Mouse (Mus musculus) heart, adult 9 months (tissue): ENCODE results near the gene Map7d2.

ENCODE experiments used
- DNase-seq, 2 experiments: peaks; one replicate each; pipeline ENCODE4 v3.0.0; 2022; ENCODE audit warnings: low spot score in 2 of 2

Map7d2 gene

DNA sequence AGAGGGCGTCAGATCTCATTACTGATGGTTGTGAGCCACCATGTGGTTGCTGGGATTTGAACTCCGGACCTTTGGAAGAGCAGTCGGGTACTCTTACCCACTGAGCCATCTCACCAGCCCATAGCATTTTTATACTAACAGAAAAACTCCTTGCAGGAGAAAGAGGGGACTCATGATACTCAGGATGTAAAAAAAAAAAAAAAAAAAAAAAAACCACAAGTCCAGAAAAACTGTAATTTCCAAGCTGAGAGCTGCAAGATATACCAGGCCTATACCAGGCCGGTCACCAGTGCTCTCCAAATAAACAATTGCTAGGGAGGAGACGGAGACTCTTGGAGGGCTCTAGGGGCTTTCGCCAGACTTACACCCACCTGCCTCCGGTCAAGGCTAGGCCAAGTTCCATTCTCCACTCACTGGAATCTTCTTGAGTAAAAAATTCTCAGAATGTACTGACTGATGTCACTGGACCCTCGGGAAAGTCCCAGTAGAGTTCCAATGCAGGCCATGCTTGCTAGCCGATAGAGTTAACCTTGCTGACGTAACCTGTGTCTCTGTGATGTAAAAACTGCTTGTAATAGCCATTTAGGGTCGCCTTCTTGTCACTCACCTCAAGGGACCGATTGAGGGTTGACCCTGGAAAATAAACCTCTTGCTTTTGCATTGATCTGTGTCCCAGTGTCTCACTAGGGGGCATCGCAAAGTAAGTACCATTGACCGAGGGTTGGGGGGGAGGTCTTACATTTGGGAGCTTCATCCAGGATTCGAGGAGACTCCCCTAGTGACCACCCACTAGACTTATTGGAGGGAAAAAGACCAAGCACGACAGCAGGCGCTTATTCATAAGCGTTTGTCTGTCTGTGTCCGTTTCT lies 95.7 kb downstream of the Map7d2 start:
- no peak for DNase-seq

DNA sequence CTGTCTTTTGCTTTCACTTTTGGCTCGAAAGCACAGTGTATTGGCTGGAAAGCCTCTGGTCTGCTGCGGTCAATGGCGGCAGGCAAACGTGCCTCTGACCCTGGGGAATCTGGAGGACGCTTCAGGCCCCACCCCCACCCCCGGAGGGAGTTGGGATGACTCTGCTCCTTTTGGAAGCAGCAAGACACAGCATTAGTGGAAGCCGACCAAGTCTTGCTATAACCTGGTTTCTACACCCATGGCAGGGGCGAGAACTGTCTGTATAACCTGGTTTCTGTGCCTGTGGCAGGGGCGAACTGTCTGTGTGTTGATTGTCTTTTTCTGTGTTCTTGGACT lies 96.3 kb downstream of the Map7d2 start:
- DNase-seq, result no peak

DNA sequence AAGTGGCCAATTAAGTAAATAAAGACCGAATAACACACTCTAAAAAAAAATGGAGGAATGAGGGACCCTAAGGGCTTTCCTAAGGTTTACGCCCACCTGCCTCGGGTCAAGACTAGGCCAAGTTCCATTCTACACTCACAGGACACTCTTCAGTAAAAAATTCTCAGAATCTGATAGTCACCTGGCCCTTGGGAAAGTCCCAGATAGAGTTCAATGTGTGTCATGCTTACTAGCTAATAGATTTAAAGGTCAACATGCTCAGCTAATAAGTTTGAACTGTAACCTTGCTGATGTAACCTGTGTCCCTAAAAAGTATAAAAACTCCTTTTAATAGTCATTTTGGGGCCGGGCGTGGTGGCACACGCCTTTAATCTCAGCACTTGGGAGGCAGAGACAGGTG lies 101.2 kb downstream of the Map7d2 start:
- DNase-seq, result no peak

DNA sequence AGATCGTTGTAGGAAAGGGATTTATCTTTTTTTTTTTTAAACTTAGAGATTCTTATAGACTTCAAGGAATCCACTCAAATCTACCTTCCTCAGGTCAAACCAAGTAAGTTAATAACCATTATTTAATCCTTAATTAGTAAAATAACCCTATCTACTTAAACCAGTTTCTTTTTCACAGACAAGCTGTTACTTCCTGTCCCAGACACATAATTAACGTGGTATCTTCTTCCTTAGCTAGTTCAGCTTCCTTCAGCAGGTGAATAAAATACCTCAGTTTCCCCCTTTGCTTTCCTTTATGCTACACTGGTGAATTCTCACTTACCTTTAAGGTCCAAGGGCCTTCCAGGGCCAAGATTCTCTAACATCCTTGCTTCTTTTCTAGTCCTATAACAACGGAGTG lies 107.4 kb downstream of the Map7d2 start:
- DNase-seq, result no peak

DNA sequence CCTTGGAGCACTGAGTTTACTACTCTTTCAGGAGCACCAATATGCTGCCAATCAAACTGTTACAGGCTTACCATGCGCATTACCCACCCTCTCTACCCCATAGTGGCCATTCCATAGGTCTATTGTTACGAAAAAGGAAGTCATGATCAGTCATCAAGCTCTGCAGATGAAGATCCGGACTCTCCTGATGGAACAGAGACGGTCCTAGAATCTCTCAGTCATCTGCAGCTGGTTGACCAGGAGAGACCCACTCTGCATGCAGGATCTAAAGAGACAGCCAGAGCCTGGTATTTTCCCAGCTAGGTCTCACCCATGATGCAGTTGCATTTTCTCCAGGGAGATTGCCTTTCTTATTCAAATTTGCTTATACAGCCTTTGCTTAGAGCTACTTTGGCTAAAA lies 108.3 kb downstream of the Map7d2 start:
- DNase-seq, result no peak

DNA sequence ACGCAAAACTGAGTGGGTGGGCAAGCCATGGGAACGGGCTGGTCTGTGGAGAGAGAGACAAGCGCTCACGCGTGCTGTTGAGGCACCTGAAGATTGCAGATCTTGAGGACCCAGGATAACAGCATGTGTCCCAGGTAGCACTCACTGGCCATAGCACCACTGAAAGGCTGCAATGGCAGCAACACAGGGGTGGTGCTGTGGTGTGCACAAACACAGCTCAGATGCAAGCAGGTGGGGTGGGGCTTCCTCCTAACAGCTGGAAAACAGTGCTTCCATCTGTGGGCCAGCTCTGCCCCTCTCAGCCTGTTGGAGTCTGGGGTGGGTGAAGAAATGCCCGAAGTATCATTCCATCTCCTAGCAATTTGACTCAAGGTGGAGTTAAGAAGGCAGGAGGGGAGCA lies 112.0 kb downstream of the Map7d2 start, which contains the start of gene Bclaf3:
Gene Bclaf3, plus strand, starts transcription at position 301 of the 400 bp plus-strand sequence.
- no peak for DNase-seq

DNA sequence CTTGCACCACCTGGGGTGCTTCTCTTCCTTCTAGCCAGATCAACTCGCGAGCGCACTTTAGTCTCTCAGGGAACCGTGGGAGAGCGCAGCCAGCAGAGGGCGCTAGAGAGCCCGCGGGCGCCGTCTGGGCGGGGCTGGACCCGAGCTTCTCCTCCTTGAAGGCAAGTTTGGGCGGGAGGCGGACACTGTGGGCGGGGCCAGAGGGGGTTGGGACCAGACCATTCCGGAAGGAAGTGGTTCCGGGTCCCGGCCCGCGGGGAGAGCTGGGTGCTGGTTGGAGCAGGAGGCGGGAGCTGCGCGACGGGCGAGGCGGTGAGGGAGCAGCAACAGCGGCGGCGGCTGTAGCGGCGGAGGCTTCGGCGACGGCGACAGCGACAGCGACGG lies 118.0 kb downstream of the Map7d2 start:
- DNase-seq, result peak; percentile 92 to 95

DNA sequence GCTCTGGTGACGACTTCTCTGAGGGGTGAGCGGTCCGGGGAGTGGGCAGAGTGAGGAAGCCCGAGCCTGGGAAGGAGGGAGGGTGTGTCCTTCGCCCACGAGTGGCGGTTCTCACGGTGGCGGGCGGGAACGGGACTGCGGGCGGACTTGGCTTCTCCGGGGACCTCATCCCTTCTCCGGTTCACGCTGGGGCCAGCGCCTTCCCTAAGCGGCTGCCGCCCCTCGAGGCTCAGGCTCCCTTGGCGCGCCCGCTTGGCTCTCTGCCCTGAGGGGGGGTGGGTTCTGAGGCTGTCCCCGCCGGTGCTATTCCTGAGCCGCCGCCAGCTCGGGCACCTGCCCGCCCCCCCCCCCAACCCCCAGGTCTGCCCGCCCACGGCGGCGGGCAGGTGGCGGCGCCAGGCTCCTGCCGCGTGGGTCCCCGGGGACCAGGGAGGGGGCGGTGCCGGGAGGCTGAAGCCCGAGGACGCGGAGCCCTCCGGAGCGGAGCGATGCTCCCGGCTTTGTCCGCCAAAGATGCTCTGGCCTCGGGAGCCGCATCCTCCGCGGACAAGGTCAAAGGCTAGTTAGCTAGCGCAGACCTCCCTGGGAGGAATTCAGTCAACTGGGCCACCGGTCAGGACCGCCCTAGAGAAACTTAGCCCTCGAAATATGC lies 118.6 kb downstream of the Map7d2 start:
- DNase-seq, result no peak

DNA sequence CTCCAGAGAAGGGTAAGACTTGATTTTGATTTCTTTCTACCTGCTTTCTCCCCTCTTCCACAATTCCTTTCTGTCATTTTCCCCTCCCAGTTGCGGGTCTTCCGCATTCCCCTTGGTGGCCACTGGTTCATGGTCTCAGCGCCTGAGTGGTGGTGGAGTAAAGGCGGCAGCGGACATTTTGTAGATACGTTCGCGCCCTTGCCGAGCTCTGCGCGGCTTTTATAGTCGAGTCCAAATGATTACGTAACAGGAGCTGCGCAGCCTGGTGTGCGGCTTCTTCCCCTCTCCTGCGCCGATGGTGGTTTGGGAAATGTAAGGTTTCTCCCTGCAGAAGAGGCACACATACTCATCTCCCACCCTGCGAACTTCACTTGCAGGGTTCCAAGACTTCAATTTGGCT lies 127.6 kb downstream of the Map7d2 start:
- no peak for DNase-seq

DNA sequence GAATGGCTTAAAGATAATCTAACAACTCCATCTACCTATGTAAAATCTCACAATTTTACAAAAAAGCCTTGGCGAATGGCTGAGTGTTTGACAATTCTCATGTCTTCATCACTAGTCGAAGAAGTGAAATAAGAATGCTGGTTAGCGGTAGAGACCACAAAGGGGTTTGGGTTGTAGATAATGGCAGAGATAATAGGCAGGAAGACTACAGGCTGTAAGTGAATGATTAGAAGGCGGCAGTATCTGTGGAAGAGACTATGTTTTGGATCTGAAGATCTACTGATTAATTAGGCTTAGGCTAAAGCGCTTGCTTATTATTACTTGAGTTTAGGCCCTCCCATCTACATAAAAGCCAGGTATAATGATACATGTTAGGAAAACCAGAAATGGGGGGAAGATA lies 132.7 kb downstream of the Map7d2 start:
- DNase-seq, result no peak
